Mouse (Mus musculus): ENCODE measurements around the gene Ipo4.

The Ipo4 gene

GRCm38 (mm10) chr14:55589771-55590448 lies 45.8 kb downstream of the Ipo4 start:
- no peak for DNase-seq (ENCODE audit: low spot score)

- no peak for DNase-seq (ENCODE audit: low spot score)
These were observed 46.5 kb downstream of the Ipo4 start for GRCm38 (mm10) chr14:55589271-55589670.

- no peak for DNase-seq (ENCODE audit: low spot score)
These were observed 49.6 kb downstream of the Ipo4 start for GRCm38 (mm10) chr14:55586149-55586548.

GRCm38 (mm10) chr14:55585566-55585960 lies 50.2 kb downstream of the Ipo4 start:
- no peak for DNase-seq (ENCODE audit: low spot score)

GRCm38 (mm10) chr14:55584702-55585565 lies 50.8 kb downstream of the Ipo4 start, which contains the start of gene Emc9:
Emc9 (minus strand) TSS chr14:55585302.
- peak; percentile 82 for DNase-seq (ENCODE audit: low spot score)

- DNase-seq (ENCODE audit: low spot score): no peak
These were observed 51.5 kb downstream of the Ipo4 start for GRCm38 (mm10) chr14:55584303-55584701.

- DNase-seq (ENCODE audit: low spot score): no peak
These were observed 53.6 kb downstream of the Ipo4 start for GRCm38 (mm10) chr14:55581981-55582681.

- no peak for DNase-seq (ENCODE audit: low spot score)
These were observed 55.0 kb downstream of the Ipo4 start for GRCm38 (mm10) chr14:55580731-55581130.

GRCm38 (mm10) chr14:55579511-55580496 lies 56.0 kb downstream of the Ipo4 start:
- DNase-seq (ENCODE audit: low spot score): no peak

- no peak for DNase-seq (ENCODE audit: low spot score)
These were observed 57.0 kb downstream of the Ipo4 start for GRCm38 (mm10) chr14:55578668-55579269.

GRCm38 (mm10) chr14:55577871-55578667 lies 57.7 kb downstream of the Ipo4 start, which contains the start of gene Psme1:
Psme1 (plus strand) TSS chr14:55578123.
- peak; percentile 86 for DNase-seq (ENCODE audit: low spot score)

- DNase-seq (ENCODE audit: low spot score): no peak
These were observed 59.4 kb downstream of the Ipo4 start for GRCm38 (mm10) chr14:55576376-55576775.

GRCm38 (mm10) chr14:55575711-55576110 lies 60.0 kb downstream of the Ipo4 start:
- DNase-seq (ENCODE audit: low spot score): no peak
